Mouse (Mus musculus) kidney, embryonic 16.5 days (tissue): ENCODE measurements around the gene Uroc1. TPM values are rescaled to one million over a fixed set of nuclear protein-coding genes. Genes with fewer than 3 reads are reported as not detected.

Experiments
- ATAC-seq: fragments of 200-750 bp; cut with Nextera tagmentation; 2 replicates; pipeline ENCODE4 v1.8.0; 2017; ENCODE audit warnings: moderate TSS enrichment; ENCODE audit not compliant: low FRiP score, low TSS enrichment
- H3K27ac ChIP-seq: fragments of 300-500 bp; sonication (generic); 2 replicates; pipeline ENCODE4 v1.5.1; 2014; ENCODE audit warnings: low read length
- H3K27me3 ChIP-seq: fragments of 300-500 bp; sonication (generic); 2 replicates; pipeline ENCODE4 v1.6.1; 2014; ENCODE audit warnings: low read length, control low read depth, mixed read lengths; ENCODE audit not compliant: insufficient read depth
- H3K36me3 ChIP-seq: fragments of 300-500 bp; sonication (generic); 2 replicates; pipeline ENCODE4 v1.6.1; 2014; ENCODE audit warnings: low read length, control low read depth, mixed read lengths; ENCODE audit not compliant: insufficient read depth
- H3K4me1 ChIP-seq: fragments of 300-500 bp; sonication (generic); 2 replicates; pipeline ENCODE4 v1.6.1; 2014; ENCODE audit warnings: low read length, control low read depth, mixed read lengths; ENCODE audit not compliant: insufficient read depth
- H3K4me2 ChIP-seq: fragments of 300-500 bp; sonication (generic); replicated peaks from 2 replicates; pipeline ENCODE4 v1.6.1; 2014; ENCODE audit warnings: low read depth, low read length
- H3K4me3 ChIP-seq: fragments of 300-500 bp; sonication (generic); 2 replicates; pipeline ENCODE4 v1.5.1; 2014; ENCODE audit warnings: mild to moderate bottlenecking, low read length
- H3K9ac ChIP-seq: fragments of 300-500 bp; sonication (generic); replicated peaks from 2 replicates; pipeline ENCODE4 v1.6.1; 2014; ENCODE audit warnings: low read length
- H3K9me3 ChIP-seq: fragments of 300-500 bp; sonication (generic); 2 replicates; pipeline ENCODE4 v1.6.1; 2016; ENCODE audit warnings: low read length, control low read depth
- WGBS: fragments of 180-500 bp; shearing (Covaris S2); extraction: QIAGEN DNeasy Blood & Tissue Kit; methylation state at CpG from one replicate; pipeline ENCODE4 v1.1.7; 2014; 5-methylcytosine and 5-hydroxymethylcytosine counted together
- polyA plus RNA-seq: library from polyadenylated mRNA; unstranded; fragments of >200 nt; fragmentation: Nextera tagmentation; extraction: Ambion mirVana; gene quantifications from 2 replicates; pipeline ENCODE4 v1.2.1, GENCODE M21; 2015

Uroc1 gene
- polyA plus RNA-seq, 1 experiment from 2014 or later: 0.15 TPM

GRCm38 (mm10) chr6:90411926-90412325 lies 78.8 kb downstream of the Uroc1 start:
- 63% methylated on average over 7 of the region's 7 CpGs for WGBS
- no peak for ATAC-seq
- no peaks in the 10 kb centered on the region for H3K4me1 ChIP-seq

More at GRCm38 (mm10) chr6:90411926-90412325, 78.8 kb downstream of the Uroc1 start:
- H3K27ac ChIP-seq: no peak overlapping the region
- no peaks in the 10 kb centered on the region for H3K36me3 ChIP-seq
- H3K27me3 ChIP-seq: no peaks in the 10 kb centered on the region
- H3K9ac ChIP-seq: no peak overlapping the region
- no peak overlapping the region for H3K4me3 ChIP-seq
- H3K9me3 ChIP-seq: no peaks in the 10 kb centered on the region
- no peak overlapping the region for H3K4me2 ChIP-seq

Other genes with a start within 250 kb of the Uroc1 start
- not detected in 2 replicates for gene Vmn1r50, start 231.9 kb upstream of the Uroc1 start, polyA plus RNA-seq
- gene Vmn1r51, start 210.7 kb upstream of the Uroc1 start, polyA plus RNA-seq: not detected in 2 replicates
- gene Vmn1r52, start 158.5 kb upstream of the Uroc1 start, polyA plus RNA-seq: not detected in 2 replicates
- not detected in 2 replicates for gene V1ra8, start 130.5 kb upstream of the Uroc1 start, polyA plus RNA-seq
- not detected in 2 replicates for gene Vmn1r53, start 108.8 kb upstream of the Uroc1 start, polyA plus RNA-seq
- not detected in 2 replicates for gene Vmn1r54, start 87.0 kb upstream of the Uroc1 start, polyA plus RNA-seq
- not detected in 2 replicates for gene BC048671, start 32.1 kb upstream of the Uroc1 start, polyA plus RNA-seq
- gene Chst13, start 8.1 kb upstream of the Uroc1 start, polyA plus RNA-seq: 5.8 and 6.7 TPM in 2 replicates
- 6.4 and 7.5 TPM in 2 replicates for gene Zxdc, start 36.2 kb downstream of the Uroc1 start, polyA plus RNA-seq
- gene Cfap100, start 95.5 kb downstream of the Uroc1 start, polyA plus RNA-seq: 0.49 and 0.62 TPM in 2 replicates
- gene Klf15, start 129.3 kb downstream of the Uroc1 start, polyA plus RNA-seq: 16.1 TPM in 2 replicates
- gene Aldh1l1, start 153.1 kb downstream of the Uroc1 start, polyA plus RNA-seq: 21.1 and 23.4 TPM in 2 replicates